17 mouse cellular contexts compared by ENCODE assay signal in the genomic region with DNA sequence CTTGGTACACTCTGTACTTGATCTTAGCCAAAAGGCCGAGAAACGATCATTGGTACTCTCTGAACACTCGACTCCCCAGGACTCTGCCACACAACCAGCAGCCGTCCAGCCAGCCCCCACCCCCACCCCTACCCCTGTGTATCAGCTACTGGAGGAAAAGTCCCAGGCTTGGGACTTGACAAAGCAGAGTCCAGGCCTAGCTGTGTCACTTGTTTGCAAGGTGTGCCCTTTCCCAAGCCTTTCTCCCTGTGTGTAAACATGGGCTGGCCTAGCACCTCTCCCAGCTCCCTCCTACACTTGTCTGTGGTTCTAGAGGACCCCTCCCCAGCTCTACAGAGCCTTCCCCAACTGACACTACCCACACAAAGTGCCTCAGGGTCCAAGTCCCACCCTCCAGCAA. TPM values are rescaled to one million over a fixed set of nuclear protein-coding genes. Genes with fewer than 3 reads are reported as not detected.
DNase-seq lines count a peak whose midpoint lies in the region; ATAC-seq and TF ChIP-seq lines count a peak whose summit lies in the region.
"Had no signal": no experiment of that assay in that cellular context is flagged by ENCODE, and none has a peak within 500 bp of the region (broad histone marks: within the 10 kb centered on the region; RNA-seq: fewer than 3 reads in every experiment).

No protein-coding gene starts in this region.

- no peaks in the 10 kb centered on the region for H3K4me1 ChIP-seq in embryonic facial prominence, embryonic 12.5 days
- H3K4me1 ChIP-seq in embryonic facial prominence, embryonic 10.5 days: peaks cover 13% of the 10 kb centered on the region; the same call in 1 of the 2 replicates
- no peaks in the 10 kb centered on the region for H3K4me1 ChIP-seq in liver, embryonic 11.5 days (replicated peaks; ENCODE audit: control insufficient read depth, insufficient read depth, low read length)
- no peaks in the 10 kb centered on the region; a peak in 1 of 4 replicates for H3K4me1 ChIP-seq in liver, embryonic 14.5 days (replicated peaks; ENCODE audit: control insufficient read depth in 2 of 2, insufficient read depth in 2 of 2, low read length in 1 of 2)
- no peaks in the 10 kb centered on the region; the same call in 1 of the 2 replicates for H3K4me1 ChIP-seq in stomach, embryonic 16.5 days (ENCODE audit: control insufficient read depth, insufficient read depth, low read length)
- no peaks in the 10 kb centered on the region for H3K4me1 ChIP-seq in kidney, embryonic 16.5 days (ENCODE audit: insufficient read depth, low read length)
- H3K4me1 ChIP-seq: hindbrain, embryonic 15.5 days had no signal

- peaks cover 60% of the 10 kb centered on the region for H3K27me3 ChIP-seq in embryonic facial prominence, embryonic 12.5 days
- peaks cover 94% of the 10 kb centered on the region for H3K27me3 ChIP-seq in embryonic facial prominence, embryonic 10.5 days (replicated peaks; ENCODE audit: low read depth, poor library complexity, severe bottlenecking)
- peaks cover 41% of the 10 kb centered on the region for H3K27me3 ChIP-seq in liver, embryonic 11.5 days (replicated peaks; ENCODE audit: control insufficient read depth, insufficient read depth, low read length)
- H3K27me3 ChIP-seq in liver, embryonic 14.5 days (ENCODE audit: control insufficient read depth, insufficient read depth, low read length): peaks cover 20% of the 10 kb centered on the region
- peaks cover 38% of the 10 kb centered on the region for H3K27me3 ChIP-seq in stomach, embryonic 16.5 days (ENCODE audit: control insufficient read depth, insufficient read depth, low read length)
- H3K27me3 ChIP-seq in kidney, embryonic 16.5 days (ENCODE audit: insufficient read depth, low read length): peaks cover 50% of the 10 kb centered on the region

- no peaks in the 10 kb centered on the region for H3K9me3 ChIP-seq in embryonic facial prominence, embryonic 12.5 days
- H3K9me3 ChIP-seq in embryonic facial prominence, embryonic 10.5 days: no peaks in the 10 kb centered on the region
- H3K9me3 ChIP-seq in liver, embryonic 11.5 days (ENCODE audit: control insufficient read depth, low read length): no peaks in the 10 kb centered on the region
- H3K9me3 ChIP-seq in liver, embryonic 14.5 days (ENCODE audit: control insufficient read depth, low read length): no peaks in the 10 kb centered on the region
- no peaks in the 10 kb centered on the region for H3K9me3 ChIP-seq in stomach, embryonic 16.5 days (replicated peaks; ENCODE audit: control insufficient read depth, low read length)
- no peaks in the 10 kb centered on the region for H3K9me3 ChIP-seq in kidney, embryonic 16.5 days (ENCODE audit: low read length)
- H3K9me3 ChIP-seq: heart, embryonic 12.5 days; hindbrain, embryonic 15.5 days had no signal

- WGBS in embryonic facial prominence, embryonic 12.5 days: 37% methylated on average over 4 of the region's 4 CpGs
- 24% methylated on average over 4 of the region's 4 CpGs for WGBS in embryonic facial prominence, embryonic 10.5 days
- 31% methylated on average over 4 of the region's 4 CpGs for WGBS in liver, embryonic 11.5 days
- WGBS in liver, embryonic 14.5 days (ENCODE audit: insufficient replicate concordance): 42% methylated on average over 4 of the region's 4 CpGs
- WGBS in stomach, embryonic 16.5 days: 39% methylated on average over 4 of the region's 4 CpGs
- WGBS in kidney, embryonic 16.5 days: 37% methylated on average over 4 of the region's 4 CpGs

- H3K9ac ChIP-seq in embryonic facial prominence, embryonic 12.5 days: no peak overlapping the region
- H3K9ac ChIP-seq in liver, embryonic 11.5 days (ENCODE audit: low read depth, low read length): no peak overlapping the region
- no peak overlapping the region for H3K9ac ChIP-seq in liver, embryonic 14.5 days (replicated peaks)
- H3K9ac ChIP-seq in stomach, embryonic 16.5 days (ENCODE audit: low read length): no peak overlapping the region
- H3K9ac ChIP-seq in kidney, embryonic 16.5 days (replicated peaks; ENCODE audit: low read length): no peak overlapping the region
- H3K9ac ChIP-seq: heart, embryonic 12.5 days; hindbrain, embryonic 15.5 days had no signal

- no peaks in the 10 kb centered on the region for H3K36me3 ChIP-seq in embryonic facial prominence, embryonic 12.5 days
- H3K36me3 ChIP-seq in embryonic facial prominence, embryonic 10.5 days (replicated peaks): no peaks in the 10 kb centered on the region
- no peaks in the 10 kb centered on the region for H3K36me3 ChIP-seq in liver, embryonic 11.5 days (ENCODE audit: control insufficient read depth, insufficient read depth, low read length)
- no peaks in the 10 kb centered on the region for H3K36me3 ChIP-seq in liver, embryonic 14.5 days (replicated peaks; ENCODE audit: control insufficient read depth, insufficient read depth, low read depth)
- no peaks in the 10 kb centered on the region for H3K36me3 ChIP-seq in stomach, embryonic 16.5 days (ENCODE audit: control insufficient read depth, insufficient read depth, low read length)
- H3K36me3 ChIP-seq in kidney, embryonic 16.5 days (ENCODE audit: insufficient read depth, low read length): no peaks in the 10 kb centered on the region
- H3K36me3 ChIP-seq: heart, embryonic 12.5 days; hindbrain, embryonic 15.5 days had no signal

- 0 out of 2 replicates have a peak, but pooled peaks have one; percentile 15 for ATAC-seq in embryonic facial prominence, embryonic 12.5 days (ENCODE audit: insufficient number of reproducible peaks, insufficient read depth, low FRiP score, low TSS enrichment)
- no peak for ATAC-seq in liver, embryonic 11.5 days (replicated peaks; ENCODE audit: low FRiP score)
- ATAC-seq in liver, embryonic 14.5 days (ENCODE audit: insufficient read depth): peak; percentile 28; the same call in 1 of the 2 replicates
- peak; percentile 68 for ATAC-seq in stomach, embryonic 16.5 days (ENCODE audit: insufficient read depth, low FRiP score)
- no peak for ATAC-seq in kidney, embryonic 16.5 days (ENCODE audit: low FRiP score, low TSS enrichment)
- ATAC-seq: CD4-positive, CD25-positive, alpha-beta regulatory T cell, adult 4 months; forebrain, embryonic 14.5 days had no signal

- H3K4me3 ChIP-seq in embryonic facial prominence, embryonic 12.5 days: no peak overlapping the region
- no peak overlapping the region for H3K4me3 ChIP-seq in embryonic facial prominence, embryonic 10.5 days
- no peak overlapping the region for H3K4me3 ChIP-seq in liver, embryonic 11.5 days (ENCODE audit: low read depth, low read length)
- H3K4me3 ChIP-seq in liver, embryonic 14.5 days (ENCODE audit: insufficient read depth in 1 of 2, low read depth in 2 of 2, low read length in 2 of 2): no peak overlapping the region
- no peak overlapping the region for H3K4me3 ChIP-seq in stomach, embryonic 16.5 days (replicated peaks; ENCODE audit: low read length)
- H3K4me3 ChIP-seq in kidney, embryonic 16.5 days (ENCODE audit: low read length): no peak overlapping the region
- H3K4me3 ChIP-seq: heart, embryonic 12.5 days; hindbrain, embryonic 15.5 days had no signal

- no peak overlapping the region for H3K27ac ChIP-seq in embryonic facial prominence, embryonic 12.5 days
- H3K27ac ChIP-seq in embryonic facial prominence, embryonic 10.5 days (replicated peaks): no peak overlapping the region
- H3K27ac ChIP-seq in liver, embryonic 11.5 days (ENCODE audit: low read depth, low read length): no peak overlapping the region
- H3K27ac ChIP-seq in liver, embryonic 14.5 days: no peak overlapping the region
- H3K27ac ChIP-seq in stomach, embryonic 16.5 days (ENCODE audit: low read length): no peak overlapping the region
- H3K27ac ChIP-seq in kidney, embryonic 16.5 days (ENCODE audit: low read length): no peak overlapping the region
- H3K27ac ChIP-seq: hindbrain, embryonic 15.5 days had no signal

- no peak for TF ChIP-seq CTCF in liver, embryonic 14.5 days (IDR thresholded peaks at IDR 0.05; ENCODE audit: low read depth)

- no peak overlapping the region for H3K4me2 ChIP-seq in embryonic facial prominence, embryonic 12.5 days (replicated peaks)
- no peak overlapping the region for H3K4me2 ChIP-seq in liver, embryonic 11.5 days
- H3K4me2 ChIP-seq in liver, embryonic 14.5 days (ENCODE audit: low read depth): no peak overlapping the region
- H3K4me2 ChIP-seq in stomach, embryonic 16.5 days (ENCODE audit: low read depth, low read length): no peak overlapping the region
- no peak overlapping the region for H3K4me2 ChIP-seq in kidney, embryonic 16.5 days (replicated peaks; ENCODE audit: low read depth, low read length)
- H3K4me2 ChIP-seq: heart, embryonic 12.5 days had no signal

- no peak for DNase-seq in embryonic facial prominence, embryonic 10.5 days (ENCODE audit: low spot score)
- peak; percentile 9 for DNase-seq in liver
- DNase-seq in liver, embryonic 11.5 days (ENCODE audit: low spot score): no peak
- DNase-seq in liver, embryonic 14.5 days (ENCODE audit: low read depth in 3 of 3, low spot score in 3 of 3): no peak
- DNase-seq in lung, postnatal 14 days: no peak
- DNase-seq: adrenal gland, postnatal 10 days; B cell, adult 2 months; cerebellum, adult 11 months; cerebellum, adult 8-10 months; cerebellum, postnatal 14 days had no signal

- TF ChIP-seq EP300 in liver, embryonic 14.5 days (IDR thresholded peaks at IDR 0.05; ENCODE audit: low read depth): no peak

RNA-seq across cellular contexts. Expression of a gene that starts 10.0 kb away (rescaled TPM):
- polyA plus RNA-seq in embryonic facial prominence, embryonic 12.5 days (2016; fragmentation: Nextera tagmentation; extraction: Ambion mirVana): not detected in 2 replicates
- polyA plus RNA-seq in embryonic facial prominence, embryonic 10.5 days (2016; fragmentation: Nextera tagmentation; extraction: Ambion mirVana): not detected in 2 replicates
- polyA plus RNA-seq in liver, embryonic 11.5 days (2014; fragmentation: Nextera tagmentation; extraction: Ambion mirVana): 33.6 and 34.5 TPM in 2 replicates
- 42.1 and 62.5 TPM in 2 replicates for polyA plus RNA-seq in liver, embryonic 14.5 days (2012; rRNA removed)
- 52.5 and 56.6 TPM in 2 replicates for polyA plus RNA-seq in liver, embryonic 14.5 days (2014; fragmentation: Nextera tagmentation; extraction: Ambion mirVana)
- 28.1 and 31.6 TPM in 2 replicates for polyA plus RNA-seq in stomach, embryonic 16.5 days (2015; fragmentation: Nextera tagmentation; extraction: Ambion mirVana)
- polyA plus RNA-seq in kidney, embryonic 16.5 days (2015; fragmentation: Nextera tagmentation; extraction: Ambion mirVana): 33.6 and 40.6 TPM in 2 replicates
- polyA plus RNA-seq: CD4-positive, CD25-positive, alpha-beta regulatory T cell, adult 4 months had no signal

RNA-seq across cellular contexts. Expression of a gene that starts 34.4 kb away (rescaled TPM):
- polyA plus RNA-seq in embryonic facial prominence, embryonic 12.5 days (2016; fragmentation: Nextera tagmentation; extraction: Ambion mirVana): 40.9 and 46.0 TPM in 2 replicates
- polyA plus RNA-seq in embryonic facial prominence, embryonic 10.5 days (2016; fragmentation: Nextera tagmentation; extraction: Ambion mirVana): 20.9 and 27.5 TPM in 2 replicates
- polyA plus RNA-seq in liver, embryonic 11.5 days (2014; fragmentation: Nextera tagmentation; extraction: Ambion mirVana): 14.6 and 14.8 TPM in 2 replicates
- 9.6 and 11.4 TPM in 2 replicates for polyA plus RNA-seq in liver, embryonic 14.5 days (2012; rRNA removed)
- 4.3 and 4.4 TPM in 2 replicates for polyA plus RNA-seq in liver, embryonic 14.5 days (2014; fragmentation: Nextera tagmentation; extraction: Ambion mirVana)
- 24.3 and 27.7 TPM in 2 replicates for polyA plus RNA-seq in stomach, embryonic 16.5 days (2015; fragmentation: Nextera tagmentation; extraction: Ambion mirVana)
- polyA plus RNA-seq in kidney, embryonic 16.5 days (2015; fragmentation: Nextera tagmentation; extraction: Ambion mirVana): 30.9 and 31.6 TPM in 2 replicates

RNA-seq across cellular contexts. Expression of a gene that starts 42.9 kb away (rescaled TPM):
- polyA plus RNA-seq in embryonic facial prominence, embryonic 12.5 days (2016; fragmentation: Nextera tagmentation; extraction: Ambion mirVana): 527 and 544 TPM in 2 replicates
- 646 and 656 TPM in 2 replicates for polyA plus RNA-seq in embryonic facial prominence, embryonic 10.5 days (2016; fragmentation: Nextera tagmentation; extraction: Ambion mirVana)
- polyA plus RNA-seq in liver, embryonic 11.5 days (2014; fragmentation: Nextera tagmentation; extraction: Ambion mirVana): 349 and 361 TPM in 2 replicates
- polyA plus RNA-seq in liver, embryonic 14.5 days (2012; rRNA removed): 78.8 and 117 TPM in 2 replicates
- 103 and 113 TPM in 2 replicates for polyA plus RNA-seq in liver, embryonic 14.5 days (2014; fragmentation: Nextera tagmentation; extraction: Ambion mirVana)
- polyA plus RNA-seq in stomach, embryonic 16.5 days (2015; fragmentation: Nextera tagmentation; extraction: Ambion mirVana): 315 and 321 TPM in 2 replicates
- polyA plus RNA-seq in kidney, embryonic 16.5 days (2015; fragmentation: Nextera tagmentation; extraction: Ambion mirVana): 457 and 479 TPM in 2 replicates

Comparison
In these comparisons a context has a peak if more than half of its experiments do, and no peak if none do; other contexts are left out.
1. ATAC-seq: peak in embryonic facial prominence, embryonic 12.5 days (single experiment), liver, embryonic 14.5 days (single experiment) and stomach, embryonic 16.5 days (single experiment); none in liver, embryonic 11.5 days (single experiment) and kidney, embryonic 16.5 days (single experiment).
2. RNA of a gene that starts 10.0 kb away (polyA plus RNA-seq): 42.1 to 62.5 TPM in liver, embryonic 14.5 days, 33.6 to 40.6 TPM in kidney, embryonic 16.5 days, 33.6 to 34.5 TPM in liver, embryonic 11.5 days and 28.1 to 31.6 TPM in stomach, embryonic 16.5 days; not detected in embryonic facial prominence, embryonic 10.5 days and not detected in embryonic facial prominence, embryonic 12.5 days; every median in the first group is over 10 times any median in the second.